Mouse (Mus musculus) layer of hippocampus, adult 9-10 months (tissue): ENCODE results near the gene Thsd7b.
"Not testable (repeated sequence)": the region's sequence is repeated elsewhere in the genome, so short reads cannot be mapped to it uniquely, and the experiment has no call there.

Experiments used
- DNase-seq: peaks from one replicate; pipeline ENCODE4 v3.0.0; 2022; ENCODE audit warnings: low spot score

Thsd7b gene

GRCm38 (mm10) chr1:130099227-130099626 lies 826.1 kb downstream of the Thsd7b start:
- DNase-seq: no peak

GRCm38 (mm10) chr1:130112580-130113314 lies 839.6 kb downstream of the Thsd7b start:
- DNase-seq: no peak

DNA sequence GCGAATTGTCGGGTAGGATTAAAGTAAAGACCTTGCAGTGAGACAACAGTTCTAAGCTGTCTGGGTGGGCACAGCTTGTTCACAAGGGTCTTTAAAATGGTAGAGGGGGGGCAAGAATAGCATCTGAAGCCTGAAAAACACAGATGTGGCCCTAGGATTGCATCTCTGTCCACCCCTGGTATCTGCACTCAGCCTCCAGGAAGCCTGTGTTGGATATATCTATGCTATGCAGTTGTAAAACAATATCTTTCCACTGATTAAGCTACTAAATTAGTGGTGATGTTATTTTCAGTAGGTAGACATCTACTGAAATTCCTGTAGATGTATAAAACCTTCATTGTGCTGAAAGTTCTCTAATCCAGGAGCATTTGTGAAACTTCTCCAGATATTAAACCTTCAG lies 840.4 kb downstream of the Thsd7b start:
- DNase-seq: no peak

DNA sequence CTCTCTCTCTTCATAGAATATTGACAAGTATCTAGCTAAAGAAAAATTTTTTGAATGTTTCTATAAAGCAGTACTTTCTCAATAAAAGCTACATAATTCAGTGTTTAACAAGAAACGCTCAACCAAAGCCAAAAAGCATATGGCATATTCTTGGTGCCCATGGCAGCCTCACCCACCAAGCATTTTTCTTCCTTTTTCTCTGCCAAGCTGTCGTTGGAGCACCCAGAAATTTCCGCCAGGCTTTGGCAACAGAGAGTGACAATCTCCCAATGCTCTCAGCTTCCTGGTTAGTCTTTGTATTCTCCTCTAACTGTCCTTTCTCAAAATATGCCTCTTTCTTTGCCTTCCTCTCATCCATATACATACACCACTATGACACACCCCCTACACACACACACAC lies 857.8 kb downstream of the Thsd7b start:
- no peak for DNase-seq

- DNase-seq: no peak
These were observed 893.1 kb downstream of the Thsd7b start for GRCm38 (mm10) chr1:130166187-130166586.

- DNase-seq: no peak
These were observed 894.2 kb downstream of the Thsd7b start for GRCm38 (mm10) chr1:130167260-130167659.

DNA sequence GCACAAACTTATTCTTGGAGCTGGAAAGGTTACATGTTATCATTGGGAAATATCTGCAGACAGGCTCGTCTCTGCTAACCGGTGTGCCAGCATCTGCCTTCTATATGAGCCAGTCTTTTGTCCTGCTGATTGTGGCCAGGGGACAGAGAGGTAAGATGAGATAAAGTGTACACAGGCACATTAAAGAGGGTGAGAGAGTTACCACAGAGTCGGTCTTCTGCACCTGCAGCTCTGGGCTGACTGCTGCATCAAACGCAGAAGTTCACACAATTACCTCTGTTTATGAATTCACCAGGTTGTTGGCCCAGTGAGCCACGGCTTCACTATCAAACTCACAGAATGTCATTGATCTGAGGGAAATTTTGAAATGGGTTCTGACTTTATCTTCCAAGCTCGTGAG lies 896.8 kb downstream of the Thsd7b start:
- DNase-seq: no peak

DNA sequence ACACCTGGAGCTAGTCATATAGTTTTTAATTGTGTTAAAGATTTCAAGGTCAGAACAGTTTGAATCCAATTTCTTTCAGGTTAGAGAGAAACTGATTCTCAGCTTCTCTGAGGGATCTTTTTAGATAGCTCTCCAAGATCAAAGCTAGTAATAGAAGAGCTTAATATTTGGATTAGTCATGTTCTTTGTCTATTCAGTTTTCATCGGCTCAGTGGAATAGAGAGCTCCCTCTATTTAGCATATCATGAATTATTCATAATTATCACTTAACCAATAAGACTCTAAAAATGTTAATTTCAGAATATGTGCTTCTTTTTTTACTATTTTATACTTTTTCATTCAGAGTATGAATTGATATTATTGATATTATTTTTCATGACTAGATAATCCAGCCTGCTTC lies 897.2 kb downstream of the Thsd7b start:
- no peak for DNase-seq

DNA sequence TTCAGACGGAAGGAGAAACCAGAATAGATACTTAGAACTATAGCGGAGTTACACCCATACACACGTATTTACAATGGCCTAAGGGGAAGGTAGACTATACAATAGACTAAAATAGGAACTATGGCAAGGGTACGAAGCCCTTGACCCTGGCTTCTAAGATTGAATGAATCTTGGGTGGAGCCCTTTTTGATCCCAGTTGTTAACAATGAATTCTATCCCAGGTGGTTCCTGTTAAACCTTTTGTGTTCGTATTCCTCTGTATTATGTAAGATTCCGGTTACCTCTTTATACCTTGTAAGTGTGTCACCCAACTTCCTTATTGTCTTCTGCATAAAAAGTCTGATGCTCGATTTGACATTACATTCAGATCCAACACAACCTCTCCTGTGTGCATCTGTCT lies 913.7 kb downstream of the Thsd7b start:
- not testable (repeated sequence) for DNase-seq

DNA sequence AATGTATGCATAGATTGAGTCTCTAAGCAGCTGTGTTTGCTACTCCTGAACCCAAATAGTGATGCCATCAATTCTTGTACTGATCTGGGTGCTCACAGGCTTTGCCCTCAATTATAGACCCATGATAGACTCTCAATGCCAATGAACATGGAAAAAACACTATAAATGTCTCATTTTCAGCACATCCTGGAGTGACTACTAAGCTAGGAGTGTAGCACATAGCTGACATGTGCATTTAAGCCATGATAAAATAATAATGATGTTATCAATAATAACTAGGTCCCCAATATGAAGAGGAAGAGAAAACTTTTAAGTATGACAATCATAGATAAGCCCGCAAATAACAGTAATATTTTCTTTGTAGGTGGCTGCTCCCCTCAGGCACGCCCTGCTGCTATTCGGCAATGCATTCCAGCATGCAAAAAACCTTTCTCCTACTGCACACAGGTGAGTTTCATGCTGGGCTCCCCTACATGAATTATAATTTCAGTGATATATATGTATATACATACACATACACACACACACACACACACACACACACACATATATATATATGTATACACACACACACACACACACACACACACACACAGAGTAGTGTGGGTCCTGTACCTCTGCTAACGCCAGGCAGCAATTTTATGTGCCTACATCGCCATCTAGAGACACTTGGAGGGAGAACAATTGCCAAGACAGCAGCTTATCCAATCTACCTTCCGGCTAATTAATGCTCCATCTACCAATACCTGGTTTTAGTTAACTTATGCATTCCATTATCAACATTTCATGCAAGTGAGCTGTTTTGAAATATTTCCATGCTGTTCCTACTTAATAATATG lies 919.3 kb downstream of the Thsd7b start:
- peak; percentile 33 for DNase-seq

DNA sequence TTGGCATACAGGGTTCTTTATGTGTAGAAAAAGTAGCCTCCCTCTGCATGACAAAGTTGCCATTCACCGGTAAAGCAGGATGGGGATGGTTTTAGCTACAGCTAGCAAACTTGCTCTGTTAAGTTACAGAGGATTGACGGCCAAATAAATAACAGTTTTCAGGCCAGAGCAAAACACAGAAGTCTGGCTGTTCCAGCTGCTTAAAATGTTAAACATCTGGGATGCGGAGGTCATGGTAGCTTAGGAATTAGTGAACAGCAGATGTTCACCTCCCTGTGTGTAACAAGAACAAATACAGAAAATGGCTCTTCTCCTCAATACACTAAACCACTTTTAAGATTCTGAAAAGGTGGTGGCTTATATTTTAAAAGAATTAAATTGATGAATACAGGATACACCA lies 944.3 kb downstream of the Thsd7b start:
- DNase-seq: no peak

GRCm38 (mm10) chr1:130222904-130223303 lies 949.8 kb downstream of the Thsd7b start:
- no peak for DNase-seq

DNA sequence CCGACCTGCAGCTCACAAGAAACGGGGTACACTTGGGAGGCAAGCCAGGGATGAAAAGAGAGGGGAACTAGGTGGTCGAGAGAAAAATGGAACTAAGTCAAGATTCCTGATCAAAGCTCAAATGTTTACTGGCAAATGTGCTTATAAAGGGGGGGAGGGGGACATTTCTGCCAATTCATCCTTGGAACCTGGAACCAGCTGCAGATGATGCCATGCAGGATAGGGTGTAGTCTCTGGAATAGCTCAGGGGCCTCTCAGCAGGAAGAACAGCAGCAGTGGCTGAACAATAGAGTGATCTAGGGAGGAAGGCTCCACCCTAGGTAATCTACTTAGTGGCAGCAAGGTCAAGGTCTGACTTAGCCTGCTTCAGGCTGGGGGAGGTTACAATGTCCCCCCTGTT lies 972.5 kb downstream of the Thsd7b start:
- no peak for DNase-seq

- not testable (repeated sequence) for DNase-seq
These were observed 973.2 kb downstream of the Thsd7b start for GRCm38 (mm10) chr1:130246264-130246663.

DNA sequence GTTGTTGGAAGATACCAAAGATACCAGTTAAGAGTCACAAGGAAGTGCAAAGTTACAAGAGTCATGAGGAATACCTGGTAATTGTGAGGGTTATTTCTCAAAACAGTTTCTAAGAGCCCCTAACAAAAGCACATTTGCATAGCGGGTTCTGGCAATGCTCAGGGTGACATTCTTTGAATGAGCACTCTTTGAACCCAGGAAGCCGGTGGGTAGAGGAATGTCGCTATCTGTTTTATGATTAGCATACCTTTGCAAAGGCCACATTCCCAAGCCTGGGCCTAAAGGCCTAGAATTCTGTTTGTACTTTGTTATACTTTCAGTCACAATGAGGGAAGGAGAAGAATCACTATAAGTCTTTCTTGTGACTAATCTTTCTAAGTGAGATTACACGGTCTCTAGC lies 973.8 kb downstream of the Thsd7b start:
- not testable (repeated sequence) for DNase-seq

GRCm38 (mm10) chr1:130262046-130262445 lies 988.9 kb downstream of the Thsd7b start:
- no peak for DNase-seq
